Mouse (Mus musculus) stomach, postnatal 0 days (tissue): Measurements from ENCODE around the gene Otog.

Experiments used
- CTCF ChIP-seq: IDR thresholded peaks from 2 replicates; pipeline ENCODE4 v1.5.1; 2016; ENCODE audit warnings: antibody characterized with exemption, low read depth, mild to moderate bottlenecking, moderate library complexity
- EP300 ChIP-seq: optimal IDR thresholded peaks from 2 replicates; pipeline ENCODE3; 2016; ENCODE audit warnings: antibody characterized with exemption

DNA sequence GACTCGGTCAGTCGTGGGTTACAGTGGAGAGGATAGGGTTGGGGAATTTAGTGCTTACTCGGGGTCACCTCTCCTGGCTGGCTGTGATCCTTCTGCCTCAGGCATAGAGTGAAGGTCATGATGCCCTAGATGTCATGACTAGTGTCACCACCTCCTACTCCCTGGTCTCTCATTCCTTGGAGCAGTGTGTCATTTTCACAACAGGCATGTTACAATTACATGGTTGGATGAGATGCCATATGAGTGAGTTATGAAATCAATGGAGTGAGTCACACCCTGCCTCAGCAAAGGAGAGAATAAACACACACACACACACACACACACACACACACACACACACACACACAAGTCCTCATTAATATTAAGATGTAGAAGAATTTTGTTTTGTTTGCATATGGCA lies 6.8 kb downstream of the Otog start:
- TF ChIP-seq CTCF (no peak), EP300 (no peak)
